In genomic region chr2:131663199-131663809, GRCm38 (mm10) we compare ENCODE assay signal across 21 mouse cellular contexts.
A peak's percentile ranks its signal among the peaks of the same experiment; 100 is the strongest.
DNase-seq lines count a peak whose midpoint lies in the region; ATAC-seq lines count a peak whose summit lies in the region.
"Had no signal": no experiment of that assay in that cellular context is flagged by ENCODE, and none has a peak within 500 bp of the region (broad histone marks: within the 10 kb centered on the region; RNA-seq: fewer than 3 reads in every experiment).

No protein-coding gene starts in this region.

- H3K27me3 ChIP-seq in lung, embryonic 16.5 days (ENCODE audit: control insufficient read depth, insufficient read depth, low read depth, low read length): no peaks in the 10 kb centered on the region
- H3K27me3 ChIP-seq: embryonic facial prominence, embryonic 15.5 days; hindbrain, embryonic 12.5 days had no signal

- peak; percentile 80 for ATAC-seq in lung, embryonic 16.5 days (ENCODE audit: low read depth)
- ATAC-seq: forebrain, embryonic 14.5 days had no signal

- H3K9me3 ChIP-seq in lung, embryonic 16.5 days (ENCODE audit: control insufficient read depth, low read length): 0 out of 2 replicates have a peak, but pooled peaks cover 3% of the 10 kb centered on the region
- H3K9me3 ChIP-seq: forebrain, embryonic 10.5 days; heart, embryonic 10.5 days had no signal

- no peaks in the 10 kb centered on the region for H3K36me3 ChIP-seq in lung, embryonic 16.5 days (ENCODE audit: control insufficient read depth, insufficient read depth, low read length)
- H3K36me3 ChIP-seq: embryonic facial prominence, embryonic 15.5 days; forebrain, embryonic 10.5 days; heart, embryonic 10.5 days; hindbrain, embryonic 12.5 days had no signal

- no peak overlapping the region for H3K4me2 ChIP-seq in lung, embryonic 16.5 days (ENCODE audit: low read depth, low read length)
- H3K4me2 ChIP-seq: embryonic facial prominence, embryonic 15.5 days; hindbrain, embryonic 12.5 days had no signal

- no peak overlapping the region for H3K4me3 ChIP-seq in lung, embryonic 16.5 days (ENCODE audit: low read length)
- H3K4me3 ChIP-seq: embryonic facial prominence, embryonic 15.5 days; erythroblast, embryonic 14.5 days; forebrain, embryonic 10.5 days; heart, embryonic 10.5 days; hindbrain, embryonic 12.5 days had no signal

- H3K9ac ChIP-seq in lung, embryonic 16.5 days (ENCODE audit: low read length): no peak overlapping the region
- H3K9ac ChIP-seq: embryonic facial prominence, embryonic 15.5 days; hindbrain, embryonic 12.5 days had no signal

- 44% methylated on average over 8 of the region's 8 CpGs for WGBS in lung, embryonic 16.5 days

- peak; percentile 24 for DNase-seq in kidney, postnatal 10 days
- no peak for DNase-seq in kidney, postnatal 36 days
- no peak for DNase-seq in lung, postnatal 4 days
- DNase-seq in lung, postnatal 25 days (ENCODE audit: low spot score): peak; percentile 42
- DNase-seq in frontal cortex, postnatal 14 days (ENCODE audit: low spot score in 2 of 2): no peak
- DNase-seq: adrenal gland, adult 2 months; adrenal gland, postnatal 25 days; cerebellum, adult 2 months; cerebellum, postnatal 14 days; embryo, embryonic 11 days; gastrocnemius, postnatal 10 days; heart, adult 18-20 months; heart, postnatal 10 days; heart, postnatal 4 days had no signal

- H3K4me1 ChIP-seq in lung, embryonic 16.5 days (replicated peaks; ENCODE audit: control insufficient read depth, insufficient read depth, low read length): no peaks in the 10 kb centered on the region
- H3K4me1 ChIP-seq: embryonic facial prominence, embryonic 15.5 days; forebrain, embryonic 10.5 days; heart, embryonic 10.5 days; hindbrain, embryonic 12.5 days had no signal

- H3K27ac ChIP-seq in lung, embryonic 16.5 days (ENCODE audit: low read length): no peak overlapping the region; the same call in 1 of the 2 replicates
- H3K27ac ChIP-seq: embryonic facial prominence, embryonic 15.5 days; forebrain, embryonic 10.5 days; heart, embryonic 10.5 days; hindbrain, embryonic 12.5 days had no signal

Comparison
In these comparisons a context has a peak if more than half of its experiments do, and no peak if none do; other contexts are left out.
1. DNase-seq: peak in kidney, postnatal 10 days (single experiment) and lung, postnatal 25 days (single experiment); none in kidney, postnatal 36 days (0 of 2), lung, postnatal 4 days (0 of 2) and frontal cortex, postnatal 14 days (0 of 2).